8 mouse cellular contexts compared by ENCODE assay signal in the genomic region with DNA sequence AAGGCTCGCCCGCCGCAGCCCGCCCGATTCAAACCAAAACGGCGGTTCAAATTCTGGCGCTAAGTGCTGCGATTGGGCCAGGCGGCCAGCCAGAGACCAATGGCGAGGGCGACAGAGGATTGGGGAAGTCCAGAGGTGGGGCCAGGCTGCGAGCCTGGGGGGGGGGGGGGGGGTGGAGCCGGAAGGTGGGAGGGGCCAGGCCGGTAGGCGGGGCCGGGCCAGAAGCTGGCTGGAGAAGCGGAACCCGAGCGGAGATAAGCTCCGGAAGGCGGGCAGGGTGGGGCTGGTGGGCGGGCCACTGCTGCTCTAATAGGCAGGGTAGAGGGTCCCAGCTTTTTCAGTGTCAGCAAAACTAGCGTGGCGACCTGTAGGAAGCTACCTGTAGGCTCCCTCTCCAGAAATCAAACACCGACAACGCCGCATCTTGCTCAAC. TPM values are rescaled to one million over a fixed set of nuclear protein-coding genes. Genes with fewer than 3 reads are reported as not detected.
A peak's percentile ranks its signal among the peaks of the same experiment; 100 is the strongest.
DNase-seq lines count a peak whose midpoint lies in the region; ATAC-seq and TF ChIP-seq lines count a peak whose summit lies in the region.

No protein-coding gene starts in this region.

- intact Hi-C loops in left cerebral cortex, adult 2 months (cut with DNase I) = no loop called here

- DNase-seq in adipocyte (ENCODE audit: low spot score) = peak; percentile 83
- DNase-seq in gastrocnemius, adult 8-10 months (ENCODE audit: low spot score in 2 of 2) = peak; percentile 62 to 75
- peak; percentile 57 for DNase-seq in hindlimb bud, embryonic 11.5 days (ENCODE audit: extremely low spot score, low read depth, low spot score)
- DNase-seq in left cerebral cortex, adult 2 months (ENCODE audit: extremely low spot score in 1 of 2, low spot score in 2 of 2) = peak; percentile 67 to 78
- DNase-seq in right cerebral cortex, adult 18-20 months = peak; percentile 81
- peak; percentile 67 for DNase-seq in urinary bladder, adult 2 months (ENCODE audit: low spot score)

- no peak for TF ChIP-seq POLR2A in cortical plate, adult 2 months (IDR thresholded peaks at IDR 0.05; ENCODE audit: extremely low read depth, insufficient read depth, low read length)

- peak; percentile 84 for ATAC-seq in megakaryocyte, adult 5-6 weeks (ENCODE audit: poor library complexity, severe bottlenecking)

- H3K4me1 ChIP-seq in cortical plate, adult 2 months (ENCODE audit: control insufficient read depth, insufficient read depth, low read length) = no peaks in the 10 kb centered on the region

- H3K4me3 ChIP-seq in cortical plate, adult 2 months (ENCODE audit: insufficient read depth, low read length) = peak overlapping the region; percentile 30
- peak overlapping the region; percentile 56 for H3K4me3 ChIP-seq in left cerebral cortex, adult 2 months

- no peak overlapping the region for H3K27ac ChIP-seq in cortical plate, adult 2 months (ENCODE audit: insufficient read depth, low read length)
- H3K27ac ChIP-seq in left cerebral cortex, adult 2 months = peak overlapping the region; percentile 17; the same call in 1 of the 2 replicates

- TF ChIP-seq CTCF in cortical plate, adult 2 months (IDR thresholded peaks at IDR 0.05; ENCODE audit: extremely low read depth, insufficient read depth, low read length) = no peak
- no peak for TF ChIP-seq CTCF in left cerebral cortex, adult 2 months (IDR thresholded peaks at IDR 0.05)

RNA-seq across cellular contexts. Expression of a gene that starts 0.3 kb away (rescaled TPM):
- polyA plus RNA-seq in cortical plate, adult 2 months (2012; rRNA removed) = 0.28 and 0.63 TPM in 2 replicates
- total RNA-seq in gastrocnemius, adult 8-10 months (2022) = under 1 TPM in 3 of 4 experiments, not detected in 1; 0.02 to 0.38 (median 0.10) TPM
- total RNA-seq in left cerebral cortex, adult 2 months (2021) = under 1 TPM; 0.35 to 0.41 TPM
- 558 and 564 TPM in 2 replicates for total RNA-seq in megakaryocyte, adult 5-6 weeks (2015)
- 458 and 547 TPM in 2 replicates for total RNA-seq in megakaryocyte, adult 5-6 weeks (2017)
- 1.6 and 2.5 TPM in 2 replicates for polyA plus RNA-seq in urinary bladder, adult 2 months (2012; rRNA removed)

Comparison
In these comparisons a context has a peak if more than half of its experiments do, and no peak if none do; other contexts are left out.
1. RNA of a gene that starts 0.3 kb away (total RNA-seq): 458 to 564 TPM in megakaryocyte, adult 5-6 weeks; 0.35 to 0.41 TPM in left cerebral cortex, adult 2 months and 0.02 to 0.38 TPM in gastrocnemius, adult 8-10 months; every median in the first group is over 100 times any median in the second.
2. Peak in every context shown above with its lines, with median percentiles within 50 percentile points of each other: DNase-seq.